Mouse (Mus musculus) liver, embryonic 14.5 days (tissue): ENCODE results near the gene Kansl2. TPM values are rescaled to one million over a fixed set of nuclear protein-coding genes. Genes with fewer than 3 reads are reported as not detected.

ENCODE experiments used
- ATAC-seq: fragments of 200-750 bp; cut with Nextera tagmentation; 2 replicates; pipeline ENCODE4 v1.8.0; 2017; ENCODE audit warnings: moderate number of reproducible peaks, mild to moderate bottlenecking, moderate library complexity; ENCODE audit not compliant: insufficient read depth
- DNase-seq, 3 experiments: peaks; one replicate each; pipeline ENCODE4 v3.0.0-alpha.2; 2012 to 2013; ENCODE audit warnings: low read depth in 3 of 3, low spot score in 3 of 3
- H3K27ac ChIP-seq: fragments of 300-500 bp; sonication (generic); 2 replicates; pipeline ENCODE4 v1.5.1; 2014; ENCODE audit warnings: moderate library complexity, mild to moderate bottlenecking, control low read depth, inconsistent platforms
- H3K27me3 ChIP-seq: fragments of 300-500 bp; sonication (generic); 2 replicates; pipeline ENCODE4 v1.6.1; 2014; ENCODE audit warnings: mild to moderate bottlenecking, low read length, moderate library complexity; ENCODE audit not compliant: control insufficient read depth, insufficient read depth
- H3K36me3 ChIP-seq: fragments of 300-500 bp; sonication (generic); replicated peaks from 2 replicates; pipeline ENCODE4 v1.6.1; 2014; ENCODE audit warnings: low read depth; ENCODE audit not compliant: control insufficient read depth, insufficient read depth
- H3K4me1 ChIP-seq, 2 experiments: fragments of 200-500 bp in 1 of 2; fragments of 300-500 bp in 1 of 2; sonication (generic) in 1 of 2; replicated peaks; 2 replicates each; pipeline ENCODE4 v1.6.1; 2012 to 2014; ENCODE audit warnings: antibody characterized with exemption in 1 of 2, inconsistent platforms in 1 of 2, low read length in 1 of 2; ENCODE audit not compliant: control insufficient read depth in 2 of 2, insufficient read depth in 2 of 2
- H3K4me2 ChIP-seq: fragments of 300-500 bp; sonication (generic); 2 replicates; pipeline ENCODE4 v1.6.1; 2014; ENCODE audit warnings: low read depth, mild to moderate bottlenecking, control low read depth, moderate library complexity
- H3K4me3 ChIP-seq, 2 experiments: fragments of 200-500 bp in 1 of 2; fragments of 300-500 bp in 1 of 2; sonication (generic) in 1 of 2; 2 replicates each; pipeline ENCODE4 v1.5.1; 2012 to 2014; ENCODE audit warnings: low read depth in 2 of 2, low read length in 2 of 2, mild to moderate bottlenecking in 2 of 2, control low read depth in 1 of 2, inconsistent platforms in 1 of 2, moderate library complexity in 1 of 2; ENCODE audit not compliant: insufficient read depth in 1 of 2
- H3K9ac ChIP-seq: fragments of 300-500 bp; sonication (generic); replicated peaks from 2 replicates; pipeline ENCODE4 v1.6.1; 2014; ENCODE audit warnings: mild to moderate bottlenecking, control low read depth, moderate library complexity
- H3K9me3 ChIP-seq: fragments of 300-500 bp; sonication (generic); 2 replicates; pipeline ENCODE4 v1.6.1; 2016; ENCODE audit warnings: low read length, mixed read lengths; ENCODE audit not compliant: control insufficient read depth
- CTCF ChIP-seq: IDR thresholded peaks from 2 replicates; pipeline ENCODE4 v1.5.1; 2016; ENCODE audit warnings: antibody characterized with exemption, low read depth, control low read depth
- EP300 ChIP-seq: IDR thresholded peaks from 2 replicates; pipeline ENCODE4 v1.6.1; 2016; ENCODE audit warnings: antibody characterized with exemption, low read depth
- WGBS: fragments of 180-500 bp; shearing (Covaris S2); extraction: QIAGEN DNeasy Blood & Tissue Kit; methylation state at CpG from one replicate; pipeline ENCODE4 v1.1.7; 2014; ENCODE audit not compliant: insufficient replicate concordance; 5-methylcytosine and 5-hydroxymethylcytosine counted together
- polyA plus RNA-seq, 2 experiments: library from polyadenylated mRNA; depleted of rRNA in 1 of 2; stranded (reverse) in 1 of 2; unstranded in 1 of 2; fragments of >200 nt; fragmentation: Nextera tagmentation in 1 of 2; extraction: Ambion mirVana in 1 of 2; gene quantifications; 2 replicates each; pipeline versions ENCODE4 v1.2.1 to v1.2.3; 2012 to 2014

Gene Kansl2
- 17.5 and 21.7 TPM in 2 replicates for polyA plus RNA-seq (2012; rRNA removed)
- polyA plus RNA-seq (2014; fragmentation: Nextera tagmentation; extraction: Ambion mirVana), result 31.1 and 35.6 TPM in 2 replicates

DNA sequence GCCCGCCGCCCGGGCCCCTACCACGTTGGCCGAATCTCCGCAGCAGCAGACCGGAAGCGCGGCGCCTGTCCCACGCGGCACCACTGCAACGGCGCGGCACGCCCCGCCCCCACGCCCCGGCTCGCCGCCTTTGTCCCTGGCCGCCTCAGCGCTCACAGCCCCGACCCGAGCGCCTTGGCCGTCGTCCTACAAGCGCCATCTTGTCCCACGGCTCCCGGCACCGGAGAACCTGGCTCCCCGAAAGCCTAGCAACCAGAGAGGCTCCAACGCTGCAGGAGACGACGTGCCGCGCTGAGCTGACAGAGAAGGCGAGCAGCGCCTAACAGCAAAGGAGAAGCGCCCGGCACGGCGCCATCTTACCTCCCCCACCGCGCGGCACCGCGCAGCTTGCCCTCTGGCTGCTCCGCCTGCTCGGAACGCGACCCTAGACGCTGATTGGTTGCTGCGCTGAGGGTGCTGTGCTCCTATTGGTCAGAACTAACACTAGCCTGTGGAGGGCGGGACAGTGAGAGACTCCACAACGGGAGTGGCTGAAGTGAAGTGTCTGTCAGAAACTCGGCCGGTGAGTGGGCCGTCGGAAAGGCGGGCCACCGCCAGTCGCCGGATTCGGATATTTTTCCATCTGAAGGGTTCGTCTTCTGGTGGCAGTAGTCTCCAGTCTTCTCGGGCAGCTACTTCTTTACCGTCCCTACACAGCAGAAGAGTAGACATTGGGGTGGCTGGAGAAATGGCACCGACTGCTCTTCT lies at the start of gene Kansl2:
Gene Kansl2, minus strand, starts transcription at position 384 of the 747 bp plus-strand sequence.
- ATAC-seq, result peak; percentile 99
- no peak for TF ChIP-seq EP300
- peak; percentile 20; the same call in 1 of the 2 replicates for TF ChIP-seq CTCF
- Histone ChIP-seq H3K4me2 (peak within 1 kb of the TSS; percentile 94), H3K9ac (peak within 1 kb of the TSS; percentile 80), H3K9me3 (no peaks in the 10 kb centered on the region), H3K27me3 (no peaks in the 10 kb centered on the region), H3K27ac (peak within 1 kb of the TSS; percentile 65), H3K4me3 (peak within 1 kb of the TSS; percentile 72 to 83), H3K4me1 (peaks cover 3 to 6% of the 10 kb centered on the region in 2 experiments), H3K36me3 (peaks cover 21% of the 10 kb centered on the region)
- DNase-seq, result peak; percentile 99
- under 1% methylated on average over 69 of the region's 70 CpGs for WGBS

DNA sequence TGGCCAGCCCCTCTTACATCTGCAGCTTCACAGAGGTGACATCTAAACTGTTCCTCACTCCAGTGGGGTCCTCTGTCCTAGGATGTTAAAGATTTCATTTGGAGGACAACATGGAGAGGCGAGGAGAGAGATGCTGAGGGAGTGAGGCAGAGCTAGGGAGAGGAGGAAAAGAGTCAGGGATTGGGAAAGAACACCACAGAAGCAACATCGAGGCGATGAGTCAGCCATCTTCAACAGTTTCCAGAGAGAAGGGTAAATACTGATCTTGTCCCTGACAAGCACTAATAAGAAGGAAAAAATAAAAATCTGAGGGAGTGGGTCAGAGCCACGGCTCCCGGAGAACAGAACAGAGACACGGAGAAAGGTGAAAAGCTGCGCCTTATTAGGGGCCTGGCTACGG lies 48.9 kb upstream of the Kansl2 start:
- no peak overlapping the region for H3K27ac ChIP-seq
- H3K9ac ChIP-seq, result no peak overlapping the region
- no peak for DNase-seq
- H3K4me2 ChIP-seq, result no peak overlapping the region
- H3K4me3 ChIP-seq, result no peak overlapping the region
- H3K27me3 ChIP-seq, result no peaks in the 10 kb centered on the region
- peaks cover 14 to 25% of the 10 kb centered on the region in 2 experiments for H3K4me1 ChIP-seq
- TF ChIP-seq CTCF (no peak), EP300 (no peak)
- WGBS, result 66% methylated on average over 8 of the region's 8 CpGs
- H3K36me3 ChIP-seq, result no peaks in the 10 kb centered on the region
- no peaks in the 10 kb centered on the region for H3K9me3 ChIP-seq
- no peak for ATAC-seq

DNA sequence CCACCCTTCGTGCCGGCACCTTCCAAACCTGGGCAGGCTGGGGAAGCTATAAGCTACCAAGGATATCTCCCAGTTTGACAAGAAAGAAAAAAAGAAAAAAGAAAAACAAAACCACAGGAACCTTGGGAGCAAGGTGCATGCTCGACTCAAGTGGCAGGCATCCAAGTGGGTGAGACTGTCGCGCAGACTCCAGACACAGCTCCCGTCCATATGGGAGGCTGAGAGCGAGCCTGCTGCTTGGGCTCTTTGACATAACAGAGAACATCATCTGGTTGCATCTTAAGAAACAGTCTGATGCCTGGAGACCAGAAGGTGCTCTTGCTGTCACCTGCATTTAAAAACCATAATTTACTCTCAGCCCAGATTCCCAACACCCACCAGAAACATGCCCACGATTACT lies 48.3 kb upstream of the Kansl2 start:
- H3K9ac ChIP-seq, result no peak overlapping the region
- no peak for TF ChIP-seq EP300
- TF ChIP-seq CTCF, result no peak
- no peak overlapping the region for H3K27ac ChIP-seq

DNA sequence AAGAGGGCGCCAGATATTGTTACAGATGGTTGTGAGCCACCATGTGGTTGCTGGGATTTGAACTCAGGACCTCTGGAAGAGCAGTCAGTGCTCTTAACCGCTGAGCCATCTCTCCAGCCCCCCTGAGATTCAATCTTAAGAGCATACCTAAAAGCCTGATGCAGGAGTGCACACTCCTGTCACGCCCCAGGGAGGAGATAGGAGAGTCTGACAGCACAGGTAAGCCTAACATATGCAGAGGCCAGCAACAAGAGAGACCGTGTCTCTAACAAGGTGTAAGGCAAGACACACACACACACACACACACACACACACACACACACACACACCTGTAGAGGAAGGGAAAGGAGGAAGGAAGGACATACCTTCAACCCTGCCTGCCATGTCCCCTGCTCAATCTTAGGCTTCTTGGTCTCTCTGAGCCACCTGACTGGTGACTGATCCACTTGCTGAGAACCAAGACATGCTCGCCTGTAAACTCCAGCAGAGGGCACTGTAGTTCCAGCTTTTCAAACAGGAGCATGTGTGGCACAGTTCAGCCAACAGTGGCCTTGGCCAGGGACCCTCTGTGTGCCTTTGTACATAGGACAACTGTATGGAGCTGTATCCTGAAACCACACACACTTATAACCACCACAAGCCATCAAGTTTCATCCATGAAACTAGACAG lies 45.9 kb upstream of the Kansl2 start:
- Histone ChIP-seq H3K4me2 (no peak overlapping the region), H3K9me3 (no peaks in the 10 kb centered on the region), H3K9ac (no peak overlapping the region), H3K4me3 (no peak overlapping the region), H3K27me3 (no peaks in the 10 kb centered on the region), H3K36me3 (no peaks in the 10 kb centered on the region), H3K4me1 (0 out of 4 replicates have a peak, but pooled peaks cover 0 to 2% of the 10 kb centered on the region in 2 experiments), H3K27ac (no peak overlapping the region)
- ATAC-seq, result peak; percentile 78
- peak; percentile 67 to 75 (median 71) for DNase-seq
- WGBS, result 30% methylated on average over 5 of the region's 5 CpGs
- no peak for TF ChIP-seq EP300
- peak; percentile 95 for TF ChIP-seq CTCF

More for the DNA sequence above, 48.3 kb upstream of the Kansl2 start:
- Histone ChIP-seq H3K4me1 (peaks cover 9 to 19% of the 10 kb centered on the region in 2 experiments), H3K27me3 (no peaks in the 10 kb centered on the region), H3K4me2 (no peak overlapping the region), H3K9me3 (no peaks in the 10 kb centered on the region), H3K4me3 (no peak overlapping the region), H3K36me3 (no peaks in the 10 kb centered on the region)
- ATAC-seq (no peak), DNase-seq (no peak)
- WGBS, result 80% methylated on average over 8 of the region's 8 CpGs

DNA sequence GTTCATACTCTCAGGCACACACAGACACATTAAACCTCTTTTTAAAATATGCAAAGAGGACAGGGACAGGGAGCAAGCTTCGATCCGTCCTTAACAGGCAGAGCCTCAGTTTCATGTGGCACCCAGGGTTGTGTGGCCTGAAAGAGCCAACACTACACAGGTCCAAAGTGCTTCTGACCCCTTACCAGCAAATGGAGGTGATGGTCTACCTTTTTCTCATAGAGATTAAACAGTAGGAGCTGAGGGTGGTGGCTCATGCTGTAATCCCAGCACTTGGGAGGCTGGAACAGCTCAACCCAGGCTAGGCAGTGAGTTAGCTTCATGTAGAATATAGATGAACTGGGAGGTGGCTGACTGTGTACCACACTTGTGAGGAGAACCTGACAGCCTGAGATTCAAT lies 45.2 kb upstream of the Kansl2 start:
- Histone ChIP-seq H3K27ac (no peak overlapping the region), H3K36me3 (no peaks in the 10 kb centered on the region), H3K4me1 (no peaks in the 10 kb centered on the region), H3K9me3 (no peaks in the 10 kb centered on the region), H3K27me3 (no peaks in the 10 kb centered on the region), H3K4me3 (no peak overlapping the region), H3K9ac (no peak overlapping the region), H3K4me2 (no peak overlapping the region)
- ATAC-seq (no peak), DNase-seq (no peak)
- WGBS, result 67% methylated on average over 2 of the region's 2 CpGs
- TF ChIP-seq EP300, result no peak
- no peak for TF ChIP-seq CTCF
